Mouse (Mus musculus) ES-Bruce4 (cell line): ENCODE measurements around the gene Cacna2d3.

Experiments used
- CTCF ChIP-seq: IDR thresholded peaks from one replicate; pipeline ENCODE4 v1.8.1; 2011; ENCODE audit warnings: low read depth, low read length
- EP300 ChIP-seq: IDR thresholded peaks from 2 replicates; pipeline ENCODE4 v1.6.1; 2011; ENCODE audit warnings: low read depth, low read length; ENCODE audit not compliant: insufficient read depth
- POLR2A ChIP-seq: IDR thresholded peaks from one replicate; pipeline ENCODE4 v1.8.1; 2011; ENCODE audit warnings: low read length; ENCODE audit not compliant: insufficient read depth

DNA sequence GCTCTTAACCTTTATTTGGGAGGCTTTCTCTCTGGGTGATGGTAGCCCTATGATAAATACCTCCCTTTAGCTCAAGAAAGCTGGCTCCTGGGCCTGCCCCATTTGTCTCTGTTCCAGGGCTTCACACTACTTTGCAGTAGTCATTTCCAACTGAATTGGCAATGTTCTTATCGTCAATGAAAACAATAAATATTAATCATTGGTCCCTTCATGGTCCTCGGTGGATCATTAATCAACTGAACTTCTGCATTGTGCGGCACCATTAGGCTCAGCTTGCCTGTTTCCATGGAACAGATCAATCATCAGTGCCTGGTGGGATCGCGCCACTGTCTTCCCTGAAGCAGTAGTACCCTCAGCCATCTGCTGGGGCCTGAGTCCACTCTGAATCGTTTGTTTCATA, 850.7 kb downstream of the Cacna2d3 start:
- TF ChIP-seq EP300: no peak
- TF ChIP-seq CTCF: no peak
- TF ChIP-seq POLR2A: no peak
